Mouse (Mus musculus) CH12.LX (cell line): ENCODE measurements around the gene Ncoa7. TPM values are rescaled to one million over a fixed set of nuclear protein-coding genes. Genes with fewer than 3 reads are reported as not detected.

Experiments
- DNase-seq: peaks from one replicate; pipeline ENCODE4 v3.0.0-alpha.2; 2013; ENCODE audit errors: extremely low read depth
- H3K27ac ChIP-seq: 2 replicates; pipeline ENCODE4 v1.5.1; 2012; ENCODE audit warnings: low read depth, mild to moderate bottlenecking, control low read depth, moderate library complexity; ENCODE audit not compliant: insufficient read depth
- H3K27me3 ChIP-seq: replicated peaks from 2 replicates; pipeline ENCODE3; 2012; ENCODE audit warnings: inconsistent platforms
- H3K36me3 ChIP-seq, 2 experiments: replicated peaks in 1 of 2; 2 replicates each; pipeline versions ENCODE3 to v1.6.1; 2012; ENCODE audit warnings: inconsistent platforms in 1 of 2, low read length in 1 of 2, mild to moderate bottlenecking in 1 of 2, mixed read lengths in 1 of 2, moderate library complexity in 1 of 2; ENCODE audit not compliant: control insufficient read depth in 1 of 2, insufficient read depth in 1 of 2
- H3K4me1 ChIP-seq, 2 experiments: 2 replicates each; pipeline ENCODE4 v1.6.1; 2012; ENCODE audit warnings: inconsistent platforms in 1 of 2, moderate library complexity in 1 of 2; ENCODE audit not compliant: insufficient read depth in 2 of 2, control insufficient read depth in 1 of 2
- H3K4me2 ChIP-seq: 2 replicates; pipeline ENCODE4 v1.6.1; 2012; ENCODE audit warnings: low read depth, mild to moderate bottlenecking, control low read depth; ENCODE audit not compliant: poor library complexity, insufficient read depth, severe bottlenecking
- H3K4me3 ChIP-seq, 3 experiments: fragments of 150-350 bp in 1 of 3; sonication (generic) in 1 of 3; replicated peaks in 1 of 3; 2 replicates each; pipeline versions ENCODE3 to v1.5.1; 2011 to 2012; ENCODE audit warnings: low read depth in 2 of 3, low read length in 2 of 3, mild to moderate bottlenecking in 2 of 3, moderate library complexity in 2 of 3, control low read depth in 1 of 3, improper control_type of control experiment in 1 of 3, inconsistent platforms in 1 of 3, mixed read lengths in 1 of 3; ENCODE audit not compliant: poor library complexity in 1 of 3
- H3K79me2 ChIP-seq: replicated peaks from 2 replicates; pipeline ENCODE4 v1.6.1; 2012; ENCODE audit warnings: mild to moderate bottlenecking, moderate library complexity; ENCODE audit not compliant: control insufficient read depth, poor library complexity, insufficient read depth, severe bottlenecking; ENCODE audit errors: extremely low read depth
- H3K9ac ChIP-seq: 2 replicates; pipeline ENCODE4 v1.6.1; 2012; ENCODE audit warnings: low read depth, mild to moderate bottlenecking, control low read depth, moderate library complexity; ENCODE audit not compliant: insufficient read depth
- H3K9me3 ChIP-seq: replicated peaks from 2 replicates; pipeline ENCODE3; 2012; ENCODE audit warnings: low read length, inconsistent platforms, mixed read lengths
- CHD2 ChIP-seq: IDR thresholded peaks from 2 replicates; pipeline ENCODE4 v1.6.1; 2011; ENCODE audit warnings: low read length, improper control_type of control experiment
- E2F4 ChIP-seq: IDR thresholded peaks from 2 replicates; pipeline ENCODE4 v1.6.1; 2011; ENCODE audit warnings: low read depth, low read length, improper control_type of control experiment; ENCODE audit not compliant: insufficient replicate concordance
- ELF1 ChIP-seq: IDR thresholded peaks from 2 replicates; pipeline ENCODE4 v1.6.1; 2014; ENCODE audit warnings: low read depth, mild to moderate bottlenecking, inconsistent platforms, low read length, improper control_type of control experiment
- EP300 ChIP-seq: IDR thresholded peaks from 2 replicates; pipeline ENCODE4 v1.6.1; 2011; ENCODE audit warnings: low read length, improper control_type of control experiment
- ETS1 ChIP-seq: conservative IDR thresholded peaks from 2 replicates; pipeline ENCODE4 v1.6.1; 2012; ENCODE audit warnings: low read depth, mild to moderate bottlenecking, inconsistent platforms, low read length, improper control_type of control experiment, moderate library complexity
- GABPA ChIP-seq: IDR thresholded peaks from 2 replicates; pipeline ENCODE4 v1.6.1; 2012; ENCODE audit warnings: low read depth, low read length, improper control_type of control experiment, inconsistent platforms; ENCODE audit not compliant: insufficient replicate concordance
- HCFC1 ChIP-seq: IDR thresholded peaks from 2 replicates; pipeline ENCODE4 v1.6.1; 2012; ENCODE audit warnings: low read depth, mild to moderate bottlenecking, inconsistent platforms, low read length, improper control_type of control experiment
- IRF4 ChIP-seq: IDR thresholded peaks from 2 replicates; pipeline ENCODE4 v1.6.1; 2014; ENCODE audit warnings: low read depth, mild to moderate bottlenecking, inconsistent platforms, low read length, improper control_type of control experiment
- JUN ChIP-seq: IDR thresholded peaks from 2 replicates; pipeline ENCODE4 v1.6.1; 2011; ENCODE audit warnings: low read depth, mild to moderate bottlenecking, low read length, improper control_type of control experiment, moderate library complexity; ENCODE audit not compliant: insufficient read depth
- JUND ChIP-seq: conservative IDR thresholded peaks from 2 replicates; pipeline ENCODE4 v1.6.1; 2011; ENCODE audit warnings: low read depth, low read length, improper control_type of control experiment
- KAT2A ChIP-seq: IDR thresholded peaks from 2 replicates; pipeline ENCODE4 v1.6.1; 2012; ENCODE audit warnings: low read length, improper control_type of control experiment, inconsistent platforms; ENCODE audit not compliant: insufficient replicate concordance
- MAFK ChIP-seq: IDR thresholded peaks from 2 replicates; pipeline ENCODE4 v1.6.1; 2011; ENCODE audit warnings: low read length, improper control_type of control experiment; ENCODE audit not compliant: insufficient replicate concordance
- MAX ChIP-seq: IDR thresholded peaks from 2 replicates; pipeline ENCODE4 v1.6.1; 2011; ENCODE audit warnings: low read length, improper control_type of control experiment
- MAZ ChIP-seq: IDR thresholded peaks from 2 replicates; pipeline ENCODE4 v1.6.1; 2012; ENCODE audit warnings: low read depth, mild to moderate bottlenecking, inconsistent platforms, low read length, improper control_type of control experiment, moderate library complexity
- MXI1 ChIP-seq: IDR thresholded peaks from 2 replicates; pipeline ENCODE4 v1.6.1; 2011; ENCODE audit warnings: mild to moderate bottlenecking, low read depth, low read length, improper control_type of control experiment
- MYC ChIP-seq: IDR thresholded peaks from 2 replicates; pipeline ENCODE4 v1.6.1; 2011; ENCODE audit warnings: low read depth, mild to moderate bottlenecking, improper control_type of control experiment, low read length
- NELFE ChIP-seq: IDR thresholded peaks from 2 replicates; pipeline ENCODE4 v1.6.1; 2011; ENCODE audit warnings: low read depth, low read length, improper control_type of control experiment
- NRF1 ChIP-seq: IDR thresholded peaks from 2 replicates; pipeline ENCODE4 v1.6.1; 2014; ENCODE audit warnings: low read depth, mild to moderate bottlenecking, inconsistent platforms, low read length, improper control_type of control experiment, moderate library complexity
- PAX5 ChIP-seq: IDR thresholded peaks from 2 replicates; pipeline ENCODE4 v1.6.1; 2012; ENCODE audit warnings: low read length, inconsistent platforms, mixed read lengths
- POLR2A ChIP-seq: IDR thresholded peaks from 2 replicates; pipeline ENCODE4 v1.6.1; 2011; ENCODE audit warnings: low read depth, mild to moderate bottlenecking, improper control_type of control experiment, low read length
- POLR2AphosphoS2 ChIP-seq: IDR thresholded peaks from 2 replicates; pipeline ENCODE4 v1.6.1; 2011; ENCODE audit warnings: low read depth, low read length, improper control_type of control experiment
- RAD21 ChIP-seq: IDR thresholded peaks from 2 replicates; pipeline ENCODE4 v1.6.1; 2011; ENCODE audit warnings: low read depth, mild to moderate bottlenecking, low read length, improper control_type of control experiment, moderate library complexity
- RCOR1 ChIP-seq: conservative IDR thresholded peaks from 2 replicates; pipeline ENCODE4 v1.6.1; 2012; ENCODE audit warnings: low read depth, mild to moderate bottlenecking, inconsistent platforms, low read length, improper control_type of control experiment
- SIN3A ChIP-seq: IDR thresholded peaks from 2 replicates; pipeline ENCODE4 v1.6.1; 2012; ENCODE audit warnings: low read length, improper control_type of control experiment, inconsistent platforms
- SMC3 ChIP-seq: IDR thresholded peaks from 2 replicates; pipeline ENCODE4 v1.6.1; 2011; ENCODE audit warnings: low read depth, low read length, improper control_type of control experiment
- TBP ChIP-seq: conservative IDR thresholded peaks from 2 replicates; pipeline ENCODE4 v1.6.1; 2011; ENCODE audit warnings: low read depth, low read length, improper control_type of control experiment
- USF1 ChIP-seq: IDR thresholded peaks from 2 replicates; pipeline ENCODE4 v1.6.1; 2014; ENCODE audit warnings: low read depth, mild to moderate bottlenecking, inconsistent platforms, low read length, improper control_type of control experiment
- USF2 ChIP-seq: conservative IDR thresholded peaks from 2 replicates; pipeline ENCODE4 v1.6.1; 2011; ENCODE audit warnings: low read depth, low read length, improper control_type of control experiment
- ZKSCAN1 ChIP-seq: IDR thresholded peaks from 2 replicates; pipeline ENCODE4 v1.6.1; 2012; ENCODE audit warnings: low read depth, inconsistent platforms, low read length, improper control_type of control experiment, borderline replicate concordance
- ZMIZ1 ChIP-seq: IDR thresholded peaks from 2 replicates; pipeline ENCODE4 v1.6.1; 2012; ENCODE audit warnings: low read depth, mild to moderate bottlenecking, inconsistent platforms, low read length, improper control_type of control experiment
- ZNF384 ChIP-seq: IDR thresholded peaks from 2 replicates; pipeline ENCODE4 v1.6.1; 2012; ENCODE audit warnings: low read depth, low read length, improper control_type of control experiment, inconsistent platforms
- dilution Hi-C: fragments of 300-500 bp; cut with MboI; formaldehyde crosslinking; loops from 2 replicates; pipeline ENCODE4 v1.14.3; 2020; ENCODE audit warnings: low sequenced_read_pairs; ENCODE audit not compliant: extremely low pct_unique_long_range_greater_than_20kb, extremely low pct_ligation_motif_present
- in situ Hi-C: fragments of 300-500 bp; cut with MboI; formaldehyde crosslinking; loops from 3 replicates; pipeline ENCODE4 v1.14.3; 2019; ENCODE audit warnings: low sequenced_read_pairs, low pct_ligation_motif_present, low pct_unique_long_range_greater_than_20kb, mixed read lengths
- polyA plus RNA-seq: library from polyadenylated mRNA; unstranded; fragments of >175 nt; gene quantifications from 2 replicates; pipeline ENCODE4 v1.2.1, GENCODE M21; 2012; ENCODE audit warnings: low read depth; ENCODE audit not compliant: insufficient read length
- total RNA-seq, 2 experiments: library from RNA; depleted of rRNA; stranded (reverse); fragments of 300-350 nt in 1 of 2; fragments of >200 nt in 1 of 2; gene quantifications; 2 replicates each; pipeline ENCODE4 v1.2.3; 2012 to 2014

Ncoa7 gene
- total and polyA plus RNA-seq, 3 experiments, result 4.7 to 9.2 (median 7.0) TPM

DNA sequence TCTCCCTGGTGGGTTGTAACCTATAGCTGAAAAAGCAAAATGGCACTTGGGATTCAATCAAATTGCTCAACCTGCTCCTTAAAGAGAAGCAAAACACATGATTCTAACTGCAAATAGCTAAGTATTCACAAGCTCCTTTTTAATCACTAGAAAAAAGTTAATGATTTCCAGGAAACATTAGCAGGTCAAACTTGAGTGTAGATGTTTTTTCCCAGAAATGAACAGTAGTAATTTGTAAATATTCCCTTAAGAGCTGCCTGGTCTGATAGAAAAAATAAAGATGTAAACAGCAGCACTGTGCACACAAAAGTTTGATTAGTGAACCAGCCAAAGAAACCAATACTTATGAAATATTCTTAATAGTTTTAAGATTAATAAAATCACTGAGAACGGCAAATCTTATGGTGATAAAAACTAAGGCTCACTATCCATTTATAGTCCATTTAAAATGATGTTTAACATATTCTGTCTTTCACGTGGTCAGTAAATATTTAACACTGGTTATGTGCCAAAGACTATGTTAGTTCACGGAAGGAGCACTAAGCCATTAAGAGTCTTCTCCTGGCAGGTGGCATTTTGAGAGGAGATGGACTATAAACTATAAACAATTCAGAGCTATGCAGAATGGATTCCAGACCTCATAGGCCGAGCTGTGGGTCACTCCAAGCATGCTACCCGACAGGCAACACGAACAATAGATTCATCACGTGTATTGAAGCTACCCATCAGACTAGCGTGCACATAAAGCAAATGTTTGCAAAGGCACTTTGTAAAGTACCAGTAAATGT, 43.6 kb downstream of the Ncoa7 start:
- Histone ChIP-seq H3K36me3 (peaks cover 0 to 5% of the 10 kb centered on the region in 2 experiments), H3K79me2 (no peaks in the 10 kb centered on the region), H3K4me2 (no peak overlapping the region), H3K4me1 (peaks cover 0 to 9% of the 10 kb centered on the region in 2 experiments; a peak in 3 of 4 replicates), H3K27me3 (no peaks in the 10 kb centered on the region), H3K27ac (no peak overlapping the region), H3K9me3 (no peaks in the 10 kb centered on the region), H3K9ac (no peak overlapping the region), H3K4me3 (no peak overlapping the region)
- dilution Hi-C loops, result no loop called here
- no peak for TF ChIP-seq MXI1
- no peak for TF ChIP-seq ETS1
- TF ChIP-seq CHD2, result no peak
- TF ChIP-seq POLR2AphosphoS2, result no peak
- TF ChIP-seq ZMIZ1, result no peak
- TF ChIP-seq NELFE, result no peak
- no peak for TF ChIP-seq HCFC1
- TF ChIP-seq MYC, result no peak
- no peak for TF ChIP-seq MAZ
- TF ChIP-seq ZKSCAN1, result no peak
- TF ChIP-seq MAFK, result no peak
- TF ChIP-seq SIN3A, result no peak
- no peak for TF ChIP-seq IRF4
- no peak for TF ChIP-seq ZNF384
- no peak for TF ChIP-seq TBP
- no peak for TF ChIP-seq E2F4
- TF ChIP-seq GABPA, result no peak
- TF ChIP-seq POLR2A, result no peak
- TF ChIP-seq USF1, result no peak
- TF ChIP-seq PAX5, result no peak
- in situ Hi-C loops, result no loop called here
- DNase-seq, result no peak

DNA sequence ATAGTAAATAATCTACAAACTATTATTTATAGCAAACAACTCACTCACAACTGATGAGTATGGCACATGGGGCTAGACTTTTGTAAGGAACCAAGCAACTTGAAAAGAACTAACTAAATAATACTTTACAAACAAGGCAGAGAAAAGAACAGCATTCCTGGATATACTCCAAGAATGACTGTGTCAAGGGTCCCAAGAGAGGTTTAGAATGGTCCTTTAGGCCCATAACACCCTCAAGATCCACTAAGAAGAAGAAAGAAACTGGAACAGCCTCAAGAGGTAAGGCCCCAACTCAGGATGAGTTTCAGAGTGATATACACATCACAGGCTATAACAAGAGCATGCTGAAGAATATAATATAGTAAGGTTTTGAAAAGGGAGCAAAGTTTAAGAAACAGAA, 47.1 kb downstream of the Ncoa7 start:
- no peak for DNase-seq

More for the DNA sequence above, 47.1 kb downstream of the Ncoa7 start:
- no peaks in the 10 kb centered on the region for H3K27me3 ChIP-seq
- dilution Hi-C loops (no loop called here), in situ Hi-C loops (no loop called here)
- no peaks in the 10 kb centered on the region for H3K9me3 ChIP-seq
- H3K36me3 ChIP-seq, result peaks cover 0 to 1% of the 10 kb centered on the region in 2 experiments
- H3K4me3 ChIP-seq, result no peak overlapping the region
- H3K4me2 ChIP-seq, result no peak overlapping the region
- H3K4me1 ChIP-seq, result peaks cover 0 to 30% of the 10 kb centered on the region in 2 experiments; a peak in 3 of 4 replicates
- H3K27ac ChIP-seq, result no peak overlapping the region
- TF ChIP-seq RCOR1, result no peak
- TF ChIP-seq KAT2A, result no peak
- TF ChIP-seq RAD21, result no peak
- no peak for TF ChIP-seq SMC3
- TF ChIP-seq MYC, result no peak
- TF ChIP-seq ELF1, result no peak
- no peak for TF ChIP-seq NRF1
- TF ChIP-seq MAZ, result no peak
- TF ChIP-seq MAFK, result no peak
- TF ChIP-seq JUND, result no peak
- TF ChIP-seq E2F4, result no peak
- no peak for TF ChIP-seq USF1
- no peak for TF ChIP-seq MXI1
- TF ChIP-seq GABPA, result no peak
- TF ChIP-seq EP300, result no peak
- no peak for TF ChIP-seq MAX
- TF ChIP-seq JUN, result no peak
- no peak for TF ChIP-seq USF2
- H3K79me2 ChIP-seq, result no peaks in the 10 kb centered on the region
- H3K9ac ChIP-seq, result no peak overlapping the region
